Mouse (Mus musculus) heart, embryonic 16.5 days (tissue): ENCODE results near the gene Gm11114. TPM values are rescaled to one million over a fixed set of nuclear protein-coding genes. Genes with fewer than 3 reads are reported as not detected.

ENCODE experiments used
- ATAC-seq: fragments of 200-750 bp; cut with Nextera tagmentation; replicated peaks from 2 replicates; pipeline ENCODE4 v1.8.0; 2017; ENCODE audit warnings: moderate number of reproducible peaks; ENCODE audit not compliant: insufficient read depth, low FRiP score; ENCODE audit errors: extremely low read depth
- H3K27ac ChIP-seq: fragments of 300-500 bp; sonication (generic); 2 replicates; pipeline ENCODE4 v1.5.1; 2014; ENCODE audit warnings: mild to moderate bottlenecking, low read length, control low read depth, moderate library complexity
- H3K27me3 ChIP-seq: fragments of 300-500 bp; sonication (generic); 2 replicates; pipeline ENCODE4 v1.6.1; 2014; ENCODE audit warnings: low read length, mixed read lengths; ENCODE audit not compliant: control insufficient read depth, insufficient read depth
- H3K36me3 ChIP-seq: fragments of 300-500 bp; sonication (generic); 2 replicates; pipeline ENCODE4 v1.6.1; 2014; ENCODE audit not compliant: control insufficient read depth, insufficient read depth
- H3K4me1 ChIP-seq: fragments of 300-500 bp; sonication (generic); 2 replicates; pipeline ENCODE4 v1.6.1; 2014; ENCODE audit warnings: low read length, mixed read lengths; ENCODE audit not compliant: control insufficient read depth, insufficient read depth
- H3K4me2 ChIP-seq: fragments of 300-500 bp; sonication (generic); 2 replicates; pipeline ENCODE4 v1.6.1; 2014; ENCODE audit warnings: low read depth, mild to moderate bottlenecking, control low read depth, low read length
- H3K4me3 ChIP-seq: fragments of 300-500 bp; sonication (generic); 2 replicates; pipeline ENCODE4 v1.5.1; 2014; ENCODE audit warnings: mild to moderate bottlenecking, control low read depth, low read length
- H3K9ac ChIP-seq: fragments of 300-500 bp; sonication (generic); 2 replicates; pipeline ENCODE4 v1.6.1; 2014; ENCODE audit warnings: low read length, control low read depth
- H3K9me3 ChIP-seq: fragments of 300-500 bp; sonication (generic); replicated peaks from 2 replicates; pipeline ENCODE4 v1.6.1; 2016; ENCODE audit warnings: low read length; ENCODE audit not compliant: control insufficient read depth
- whole genome bisulfite sequencing: fragments of 180-500 bp; shearing (Covaris S2); extraction: QIAGEN DNeasy Blood & Tissue Kit; methylation state at CpG from one replicate; pipeline ENCODE4 v1.1.7; 2014; 5-methylcytosine and 5-hydroxymethylcytosine counted together
- polyA plus RNA-seq: library from polyadenylated mRNA; unstranded; fragments of >200 nt; fragmentation: Nextera tagmentation; extraction: Ambion mirVana; gene quantifications from 2 replicates; pipeline ENCODE4 v1.2.1, GENCODE M21; 2015

Gm11114 gene
- polyA plus RNA-seq, 1 experiment from 2014 or later: not detected

GRCm38 (mm10) chr9:85342892-85343785 lies 30.6 kb downstream of the Gm11114 start:
- 50% methylated on average over 8 of the region's 8 CpGs for WGBS

DNA sequence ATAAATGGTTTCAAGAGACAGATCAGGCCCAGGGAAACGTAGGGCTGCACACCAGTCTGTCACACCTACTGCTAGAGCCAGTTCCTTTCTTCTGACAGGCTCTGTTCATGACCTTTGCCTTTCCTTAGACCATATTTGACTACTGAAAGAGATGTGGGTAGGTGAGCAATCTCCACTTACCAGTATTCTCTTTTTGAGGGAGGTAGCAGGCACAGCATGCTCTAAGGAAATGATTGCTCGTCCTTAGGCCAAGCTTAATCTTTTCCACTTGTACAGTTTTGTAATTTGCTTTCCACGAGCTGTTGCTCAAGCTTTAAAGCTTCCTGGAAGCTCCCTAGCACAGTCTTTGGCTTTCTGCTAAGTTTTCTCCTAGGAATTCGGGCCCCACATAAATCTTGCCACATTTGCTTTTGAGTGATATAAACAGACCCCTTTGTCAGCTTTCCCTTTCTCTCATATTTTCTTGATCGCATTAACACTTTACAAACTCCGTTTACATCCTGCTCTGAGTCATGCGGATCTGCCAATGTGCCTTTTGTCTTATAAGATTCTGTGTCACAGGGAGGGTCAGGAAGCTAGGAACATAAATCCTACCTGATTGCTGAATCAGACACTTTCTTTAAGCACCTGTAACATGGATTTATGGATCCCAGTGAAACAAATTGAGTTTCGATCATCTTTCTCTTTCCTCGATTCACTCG lies 35.4 kb downstream of the Gm11114 start:
- Histone ChIP-seq H3K4me3 (no peak overlapping the region), H3K36me3 (no peaks in the 10 kb centered on the region), H3K4me1 (no peaks in the 10 kb centered on the region), H3K27ac (no peak overlapping the region), H3K27me3 (no peaks in the 10 kb centered on the region), H3K9ac (no peak overlapping the region), H3K9me3 (no peaks in the 10 kb centered on the region), H3K4me2 (no peak overlapping the region)
- WGBS: 72% methylated on average over 10 of the region's 10 CpGs
- ATAC-seq: no peak

More at GRCm38 (mm10) chr9:85342892-85343785, 30.6 kb downstream of the Gm11114 start:
- no peak overlapping the region for H3K9ac ChIP-seq
- H3K27ac ChIP-seq: no peak overlapping the region
- no peaks in the 10 kb centered on the region for H3K9me3 ChIP-seq
- H3K4me1 ChIP-seq: no peaks in the 10 kb centered on the region
- H3K27me3 ChIP-seq: no peaks in the 10 kb centered on the region
- no peak overlapping the region for H3K4me2 ChIP-seq
- H3K36me3 ChIP-seq: no peaks in the 10 kb centered on the region
- H3K4me3 ChIP-seq: no peak overlapping the region
- no peak for ATAC-seq

DNA sequence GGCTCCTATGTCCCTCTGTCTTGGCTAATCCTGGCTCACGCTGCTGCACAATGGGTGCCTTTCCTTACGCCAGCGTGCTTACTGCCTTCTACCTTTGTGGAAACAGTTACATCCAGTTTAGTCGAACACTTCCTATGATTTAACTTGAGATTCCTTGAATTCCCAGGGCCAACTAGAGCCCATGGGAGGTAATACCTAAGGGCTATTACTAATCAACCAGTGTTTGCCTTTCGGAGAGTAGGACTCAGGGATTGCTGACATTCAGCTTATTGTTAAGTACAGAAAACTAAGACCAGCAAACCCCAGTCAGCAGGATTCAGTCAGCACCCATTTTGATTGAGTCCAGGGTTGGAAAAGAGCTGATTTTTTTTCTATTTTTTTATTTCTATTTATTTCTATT lies 43.0 kb downstream of the Gm11114 start:
- WGBS: 91% methylated on average over 5 of the region's 5 CpGs
- Histone ChIP-seq H3K4me3 (no peak overlapping the region), H3K9me3 (no peaks in the 10 kb centered on the region), H3K4me1 (no peaks in the 10 kb centered on the region), H3K4me2 (no peak overlapping the region), H3K27me3 (no peaks in the 10 kb centered on the region), H3K9ac (no peak overlapping the region), H3K36me3 (no peaks in the 10 kb centered on the region), H3K27ac (no peak overlapping the region)
- ATAC-seq: no peak

GRCm38 (mm10) chr9:85357154-85357860 lies 44.7 kb downstream of the Gm11114 start:
- H3K4me2 ChIP-seq: no peak overlapping the region
- no peaks in the 10 kb centered on the region for H3K9me3 ChIP-seq
- no peak overlapping the region for H3K27ac ChIP-seq
- H3K4me3 ChIP-seq: no peak overlapping the region
- H3K4me1 ChIP-seq: no peaks in the 10 kb centered on the region
- no peak overlapping the region for H3K9ac ChIP-seq
- no peaks in the 10 kb centered on the region for H3K36me3 ChIP-seq
- H3K27me3 ChIP-seq: no peaks in the 10 kb centered on the region
- WGBS: 82% methylated on average over 7 of the region's 7 CpGs
- no peak for ATAC-seq

Other genes starting within 250 kb of the Gm11114 start
- gene Tent5a, start 14.6 kb downstream of the Gm11114 start, polyA plus RNA-seq: 10.1 and 10.5 TPM in 2 replicates